Mouse (Mus musculus) ovary, postnatal 14 days (tissue): ENCODE measurements around the gene Rptor.
A peak's percentile ranks its signal among the peaks of the same experiment; 100 is the strongest.

Experiments
- DNase-seq: peaks from one replicate; pipeline ENCODE4 v3.0.0; 2022; ENCODE audit warnings: low spot score

Gene Rptor

GRCm38 (mm10) chr11:119862523-119863299 is 260.0 kb downstream of the Rptor start:
- DNase-seq = no peak

- DNase-seq = no peak
Observed at GRCm38 (mm10) chr11:119863421-119863821, 260.7 kb downstream of the Rptor start.

GRCm38 (mm10) chr11:119866837-119867236 is 264.1 kb downstream of the Rptor start:
- no peak for DNase-seq

- DNase-seq = no peak
Observed at GRCm38 (mm10) chr11:119868138-119868537, 265.4 kb downstream of the Rptor start.

- no peak for DNase-seq
Observed at GRCm38 (mm10) chr11:119868556-119868955, 265.9 kb downstream of the Rptor start.

GRCm38 (mm10) chr11:119871141-119871540 is 268.4 kb downstream of the Rptor start:
- DNase-seq = no peak

GRCm38 (mm10) chr11:119873643-119874042 is 270.9 kb downstream of the Rptor start:
- DNase-seq = no peak

GRCm38 (mm10) chr11:119874841-119875240 is 272.1 kb downstream of the Rptor start:
- DNase-seq = no peak

- DNase-seq = no peak
Observed at GRCm38 (mm10) chr11:119875685-119876084, 273.0 kb downstream of the Rptor start.

GRCm38 (mm10) chr11:119877124-119877523 is 274.4 kb downstream of the Rptor start:
- no peak for DNase-seq

- DNase-seq = no peak
Observed at GRCm38 (mm10) chr11:119879573-119879972, 276.9 kb downstream of the Rptor start.

GRCm38 (mm10) chr11:119883646-119884045 is 280.9 kb downstream of the Rptor start:
- no peak for DNase-seq

- DNase-seq = no peak
Observed at GRCm38 (mm10) chr11:119889966-119890365, 287.3 kb downstream of the Rptor start.

GRCm38 (mm10) chr11:119891601-119892215 is 289.0 kb downstream of the Rptor start:
- no peak for DNase-seq

- no peak for DNase-seq
Observed at GRCm38 (mm10) chr11:119893667-119894236, 291.0 kb downstream of the Rptor start.

- no peak for DNase-seq
Observed at GRCm38 (mm10) chr11:119894634-119895033, 291.9 kb downstream of the Rptor start.

GRCm38 (mm10) chr11:119897041-119897440 is 294.3 kb downstream of the Rptor start:
- no peak for DNase-seq

- DNase-seq = no peak
Observed at GRCm38 (mm10) chr11:119898976-119899375, 296.3 kb downstream of the Rptor start.

- no peak for DNase-seq
Observed at GRCm38 (mm10) chr11:119901174-119901573, 298.5 kb downstream of the Rptor start.

GRCm38 (mm10) chr11:119902891-119903290 is 300.2 kb downstream of the Rptor start:
- no peak for DNase-seq

GRCm38 (mm10) chr11:119904621-119905286 is 302.0 kb downstream of the Rptor start:
- DNase-seq = peak; percentile 51

- no peak for DNase-seq
Observed at GRCm38 (mm10) chr11:119905794-119906193, 303.1 kb downstream of the Rptor start.
